Mouse (Mus musculus) urinary bladder, adult 2 months (tissue): Measurements from ENCODE around the gene Sgip1. TPM values are rescaled to one million over a fixed set of nuclear protein-coding genes. Genes with fewer than 3 reads are reported as not detected.

ENCODE experiments used
- DNase-seq: peaks from one replicate; pipeline ENCODE4 v3.0.0; 2022; ENCODE audit warnings: low spot score
- polyA plus RNA-seq: library from polyadenylated mRNA; depleted of rRNA; stranded (reverse); fragments of >200 nt; gene quantifications from 2 replicates; pipeline ENCODE4 v1.2.3, GENCODE M21; 2012; rRNA removed

Sgip1 gene
- 2.0 and 3.4 TPM in 2 replicates for polyA plus RNA-seq

- no peak for DNase-seq
These were observed at the start of gene Sgip1 for GRCm38 (mm10) chr4:102741287-102741686. Sgip1 (plus strand) TSS chr4:102741297.

- no peak for DNase-seq
These were observed 49.7 kb upstream of the Sgip1 start for GRCm38 (mm10) chr4:102691402-102691801.

DNA sequence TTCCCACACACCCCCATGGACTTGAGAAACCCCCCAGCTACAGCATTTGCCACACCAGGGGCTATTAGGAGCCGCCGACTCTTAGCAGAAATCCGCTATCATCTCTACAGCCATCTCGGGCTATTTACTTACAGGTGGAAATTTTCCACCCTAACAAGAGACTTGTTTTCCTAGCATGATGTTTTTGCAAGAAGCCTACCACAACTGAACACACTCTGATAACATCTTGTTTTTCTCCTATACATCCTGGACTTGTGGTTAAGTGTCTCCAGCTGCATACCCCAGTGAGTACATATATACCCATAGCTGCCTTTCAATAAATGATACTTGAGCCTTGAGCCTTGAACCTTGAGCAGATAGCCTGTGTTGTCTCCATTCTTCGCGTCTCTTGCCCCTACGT lies 43.1 kb upstream of the Sgip1 start:
- no peak for DNase-seq

DNA sequence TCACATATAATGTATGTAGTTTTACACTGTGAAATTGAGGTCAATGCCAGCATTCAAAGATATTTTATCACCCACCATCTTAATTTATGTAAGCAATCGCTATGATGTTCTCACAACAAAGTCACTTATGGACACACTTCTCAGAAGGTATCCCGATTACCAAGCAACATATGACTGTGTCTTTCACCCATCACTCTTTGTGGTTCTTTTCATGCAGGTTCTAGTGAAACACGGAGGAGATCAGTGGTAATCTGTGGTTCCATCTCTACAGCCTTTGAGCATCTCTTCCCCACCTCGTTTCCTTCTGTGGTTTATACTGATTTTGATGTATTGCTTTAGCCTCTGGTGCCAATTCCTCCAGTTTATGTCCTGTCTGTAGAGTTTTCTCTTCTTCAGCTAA lies 29.4 kb upstream of the Sgip1 start:
- DNase-seq = no peak

GRCm38 (mm10) chr4:102715532-102715931 lies 25.6 kb upstream of the Sgip1 start:
- no peak for DNase-seq

DNA sequence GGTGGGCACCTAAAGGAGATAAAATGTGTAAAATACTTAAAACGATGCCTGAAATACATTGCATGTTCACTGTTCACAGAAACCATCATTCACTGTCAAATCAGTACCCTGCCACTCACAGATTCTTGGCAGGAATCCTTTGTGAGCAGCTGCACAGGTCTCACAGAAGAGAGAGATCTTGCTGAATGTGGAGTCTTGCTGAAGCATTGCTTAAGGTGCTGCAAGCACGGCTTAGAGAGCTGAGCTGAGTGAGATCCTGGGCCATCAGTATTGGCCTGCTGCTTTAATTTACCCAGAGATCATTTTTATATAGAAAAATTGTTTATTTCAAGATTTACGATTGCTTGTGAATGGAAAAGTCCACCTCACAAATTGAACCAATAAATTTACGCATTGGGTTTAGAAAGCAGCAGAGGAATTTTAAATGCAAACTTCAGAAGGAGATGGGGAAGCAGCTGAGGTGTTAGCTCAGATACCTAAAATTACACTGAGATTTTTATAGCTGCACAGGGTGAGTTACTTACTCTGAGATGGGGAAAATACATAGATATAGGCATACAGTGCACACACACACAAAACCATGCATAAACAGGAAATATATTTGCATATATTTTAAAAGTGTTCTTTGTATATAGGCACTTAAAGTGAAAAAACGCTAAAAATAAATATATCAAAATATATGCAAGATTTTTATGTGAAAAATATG lies 23.8 kb upstream of the Sgip1 start:
- no peak for DNase-seq

DNA sequence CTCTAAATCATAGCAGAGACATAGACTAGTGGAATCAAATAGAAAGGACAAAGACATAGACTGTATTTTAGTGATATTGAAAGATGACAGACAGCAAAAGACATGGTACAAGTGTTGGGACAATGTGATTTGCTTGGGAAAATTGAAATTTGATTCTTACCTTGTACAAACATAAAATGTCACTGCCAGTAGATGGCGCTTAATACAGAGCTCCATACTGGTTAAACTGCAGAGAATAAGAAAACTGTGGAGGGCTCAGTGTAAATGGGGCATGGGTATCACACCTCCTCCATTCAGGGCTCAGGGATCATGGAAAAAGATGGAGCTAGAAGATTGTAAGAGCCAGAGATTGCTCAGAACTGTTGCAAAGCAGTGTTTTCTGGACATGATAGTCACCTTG lies 21.6 kb upstream of the Sgip1 start:
- DNase-seq = no peak

- DNase-seq = no peak
These were observed 21.1 kb upstream of the Sgip1 start for GRCm38 (mm10) chr4:102719951-102720350.

- no peak for DNase-seq
These were observed 16.7 kb upstream of the Sgip1 start for GRCm38 (mm10) chr4:102724442-102724841.

GRCm38 (mm10) chr4:102730976-102731375 lies 10.1 kb upstream of the Sgip1 start:
- DNase-seq = no peak

- no peak for DNase-seq
These were observed 7.0 kb upstream of the Sgip1 start for GRCm38 (mm10) chr4:102734022-102734657.

GRCm38 (mm10) chr4:102753334-102754090 lies 12.4 kb downstream of the Sgip1 start:
- no peak for DNase-seq

- DNase-seq = no peak
These were observed 18.2 kb downstream of the Sgip1 start for GRCm38 (mm10) chr4:102759095-102759890.

GRCm38 (mm10) chr4:102760042-102760821 lies 19.1 kb downstream of the Sgip1 start:
- no peak for DNase-seq

GRCm38 (mm10) chr4:102762075-102762474 lies 21.0 kb downstream of the Sgip1 start:
- DNase-seq = no peak

GRCm38 (mm10) chr4:102769070-102769469 lies 28.0 kb downstream of the Sgip1 start:
- no peak for DNase-seq

DNA sequence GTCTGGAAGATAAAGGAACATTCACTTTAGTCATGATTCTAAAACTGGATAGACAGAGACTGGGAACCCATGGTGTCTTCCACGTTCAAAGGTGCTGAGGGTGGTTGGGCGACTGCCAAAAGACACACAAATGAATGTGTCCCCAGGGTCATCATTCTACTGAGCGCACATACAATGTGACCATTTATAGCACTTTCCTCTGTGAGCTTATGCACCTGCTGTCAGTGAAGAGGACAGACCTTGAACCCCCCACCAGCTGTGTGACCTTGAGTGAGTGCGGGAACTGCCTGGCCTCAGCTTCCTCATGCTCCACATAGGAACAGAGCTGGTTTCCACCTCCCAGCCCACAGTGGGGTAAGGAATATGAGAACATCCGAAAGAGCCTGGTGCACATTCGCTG lies 28.8 kb downstream of the Sgip1 start:
- DNase-seq = no peak

DNA sequence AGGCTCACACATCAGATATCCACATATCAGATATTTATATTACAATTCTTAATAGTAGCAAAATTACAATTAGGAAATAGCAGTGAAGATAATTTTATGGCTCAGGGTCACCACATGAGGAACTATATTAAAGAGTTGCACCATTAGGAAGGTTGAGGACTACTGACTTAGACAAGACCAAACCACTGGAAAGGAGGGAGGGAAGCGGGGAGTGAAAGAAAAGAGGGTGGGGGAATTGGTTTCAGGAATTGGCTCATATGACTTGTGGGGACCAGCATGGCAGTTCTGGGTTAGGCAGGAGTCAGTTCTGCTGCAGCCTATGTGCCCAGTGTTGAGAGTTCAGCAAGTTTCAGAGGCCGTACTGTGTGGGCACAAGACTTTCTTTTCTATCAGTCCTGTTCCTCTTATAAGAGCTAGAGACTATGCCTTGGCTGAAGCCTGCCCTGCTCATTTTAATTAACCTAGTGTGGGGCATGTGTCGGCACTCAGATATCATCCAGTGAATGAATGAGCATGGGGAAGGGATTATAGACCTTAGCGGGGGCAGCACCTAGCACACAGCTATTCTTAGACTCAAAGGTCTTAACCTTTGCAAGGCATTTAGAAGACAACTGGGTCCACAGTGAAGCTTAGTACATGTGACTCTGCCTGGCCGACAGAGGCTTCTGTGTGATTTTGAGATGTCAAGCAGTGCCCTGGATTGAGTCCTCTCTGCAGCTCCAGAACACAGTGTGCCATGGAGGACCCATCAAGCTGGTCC lies 30.7 kb downstream of the Sgip1 start:
- no peak for DNase-seq

GRCm38 (mm10) chr4:102773225-102773624 lies 32.1 kb downstream of the Sgip1 start:
- DNase-seq = no peak

DNA sequence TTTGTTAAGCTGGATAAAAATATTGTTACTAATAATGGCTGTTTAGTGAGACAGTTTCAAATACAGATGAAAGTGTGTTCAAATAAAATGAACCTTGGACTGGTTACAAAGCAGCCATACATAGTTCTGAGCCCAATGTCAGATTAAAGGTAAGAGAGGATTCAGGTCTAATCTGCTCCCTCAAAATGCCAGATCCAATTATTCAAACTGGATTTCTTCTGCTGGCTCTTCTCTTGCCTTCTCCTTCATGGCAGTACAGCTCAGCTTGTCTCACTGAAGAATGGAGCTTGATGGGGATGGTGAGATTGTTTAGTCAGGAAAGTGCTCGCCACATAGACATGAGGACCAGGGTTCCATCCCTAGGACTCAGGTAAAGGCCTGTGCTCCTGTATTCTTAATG lies 32.7 kb downstream of the Sgip1 start:
- no peak for DNase-seq
